Mouse (Mus musculus) midbrain, postnatal 0 days (tissue): Measurements from ENCODE around the gene Sec31b. TPM values are rescaled to one million over a fixed set of nuclear protein-coding genes. Genes with fewer than 3 reads are reported as not detected.

Experiments
- ATAC-seq: fragments of 200-750 bp; cut with Nextera tagmentation; 2 replicates; pipeline ENCODE4 v1.8.0; 2017; ENCODE audit warnings: moderate number of reproducible peaks, mild to moderate bottlenecking, moderate TSS enrichment, moderate library complexity; ENCODE audit not compliant: low FRiP score
- DNase-seq: peaks from one replicate; pipeline ENCODE4 v3.0.0-alpha.2; 2015; ENCODE audit warnings: low spot score
- H3K27ac ChIP-seq: fragments of 300-500 bp; sonication (generic); 2 replicates; pipeline ENCODE4 v1.5.1; 2014; ENCODE audit warnings: low read depth, mild to moderate bottlenecking, low read length, mixed read lengths
- H3K27me3 ChIP-seq: fragments of 300-500 bp; sonication (generic); 2 replicates; pipeline ENCODE4 v1.6.1; 2014; ENCODE audit warnings: low read length, control low read depth, mixed read lengths; ENCODE audit not compliant: insufficient read depth
- H3K36me3 ChIP-seq: fragments of 300-500 bp; sonication (generic); 2 replicates; pipeline ENCODE4 v1.6.1; 2014; ENCODE audit warnings: low read length, control low read depth, mixed read lengths; ENCODE audit not compliant: insufficient read depth
- H3K4me1 ChIP-seq: fragments of 300-500 bp; sonication (generic); 2 replicates; pipeline ENCODE4 v1.6.1; 2014; ENCODE audit warnings: mild to moderate bottlenecking, control low read depth, antibody characterized with exemption, low read length, mixed read lengths; ENCODE audit not compliant: insufficient read depth
- H3K4me2 ChIP-seq: fragments of 300-500 bp; sonication (generic); 2 replicates; pipeline ENCODE4 v1.6.1; 2014; ENCODE audit warnings: low read depth, mild to moderate bottlenecking, low read length, mixed read lengths; ENCODE audit not compliant: poor library complexity, severe bottlenecking
- H3K4me3 ChIP-seq: fragments of 300-500 bp; sonication (generic); 2 replicates; pipeline ENCODE4 v1.5.1; 2014; ENCODE audit warnings: low read depth, mild to moderate bottlenecking, low read length, moderate library complexity
- H3K9ac ChIP-seq: fragments of 300-500 bp; sonication (generic); replicated peaks from 2 replicates; pipeline ENCODE4 v1.6.1; 2014; ENCODE audit warnings: mild to moderate bottlenecking, low read length, moderate library complexity, mixed read lengths; ENCODE audit not compliant: poor library complexity, severe bottlenecking
- H3K9me3 ChIP-seq: fragments of 300-500 bp; sonication (generic); 2 replicates; pipeline ENCODE4 v1.6.1; 2016; ENCODE audit warnings: low read length, control low read depth
- CTCF ChIP-seq: IDR thresholded peaks from 2 replicates; pipeline ENCODE4 v1.5.1; 2016; ENCODE audit warnings: antibody characterized with exemption, mild to moderate bottlenecking
- WGBS: fragments of 180-500 bp; shearing (Covaris S2); extraction: QIAGEN DNeasy Blood & Tissue Kit; methylation state at CpG from one replicate; pipeline ENCODE4 v1.1.7; 2014; 5-methylcytosine and 5-hydroxymethylcytosine counted together
- polyA plus RNA-seq: library from polyadenylated mRNA; unstranded; fragments of >200 nt; fragmentation: Nextera tagmentation; extraction: Ambion mirVana; gene quantifications from 2 replicates; pipeline ENCODE4 v1.2.1, GENCODE M21; 2015
- total RNA-seq: library from RNA; depleted of rRNA; stranded (reverse); fragments of >200 nt; gene quantifications from 2 replicates; pipeline ENCODE4 v1.2.3, GENCODE M21; 2014

The Sec31b gene
- total and polyA plus RNA-seq, 2 experiments from 2014 or later, result 0.11 to 0.26 TPM

GRCm38 (mm10) chr19:44582638-44583309 lies 37.1 kb upstream of the Sec31b start:
- H3K36me3 ChIP-seq, result no peaks in the 10 kb centered on the region
- ATAC-seq (peak; percentile 77), DNase-seq (peak; percentile 90)
- no peak overlapping the region for H3K9ac ChIP-seq
- no peak overlapping the region for H3K4me2 ChIP-seq
- H3K4me1 ChIP-seq, result no peaks in the 10 kb centered on the region
- WGBS, result 31% methylated on average over 9 of the region's 9 CpGs
- H3K9me3 ChIP-seq, result no peaks in the 10 kb centered on the region
- H3K4me3 ChIP-seq, result no peak overlapping the region
- TF ChIP-seq CTCF, result peak; percentile 100
- no peak overlapping the region for H3K27ac ChIP-seq
- H3K27me3 ChIP-seq, result peaks cover 24% of the 10 kb centered on the region

GRCm38 (mm10) chr19:44582103-44582502 lies 36.4 kb upstream of the Sec31b start:
- H3K9ac ChIP-seq, result no peak overlapping the region
- H3K27me3 ChIP-seq, result peaks cover 24% of the 10 kb centered on the region
- no peaks in the 10 kb centered on the region for H3K4me1 ChIP-seq
- DNase-seq (no peak), ATAC-seq (no peak)
- H3K9me3 ChIP-seq, result no peaks in the 10 kb centered on the region
- H3K36me3 ChIP-seq, result no peaks in the 10 kb centered on the region
- H3K27ac ChIP-seq, result no peak overlapping the region
- no peak for TF ChIP-seq CTCF
- 69% methylated on average over 10 of the region's 10 CpGs for WGBS
- H3K4me2 ChIP-seq, result no peak overlapping the region
- H3K4me3 ChIP-seq, result no peak overlapping the region

GRCm38 (mm10) chr19:44578038-44578437 lies 32.4 kb upstream of the Sec31b start:
- Histone ChIP-seq H3K27ac (no peak overlapping the region), H3K9ac (no peak overlapping the region), H3K4me2 (no peak overlapping the region), H3K4me1 (no peaks in the 10 kb centered on the region), H3K36me3 (peaks cover 16% of the 10 kb centered on the region), H3K9me3 (no peaks in the 10 kb centered on the region), H3K4me3 (no peak overlapping the region), H3K27me3 (no peaks in the 10 kb centered on the region)
- TF ChIP-seq CTCF, result no peak
- no peak for DNase-seq
- no peak for ATAC-seq
- WGBS, result 71% methylated on average over 1 of the region's 1 CpGs

GRCm38 (mm10) chr19:44576275-44576674 lies 30.6 kb upstream of the Sec31b start:
- Histone ChIP-seq H3K4me3 (no peak overlapping the region), H3K4me2 (no peak overlapping the region), H3K36me3 (peaks cover 33% of the 10 kb centered on the region), H3K27ac (no peak overlapping the region), H3K9ac (no peak overlapping the region), H3K4me1 (no peaks in the 10 kb centered on the region), H3K27me3 (no peaks in the 10 kb centered on the region), H3K9me3 (no peaks in the 10 kb centered on the region)
- DNase-seq (no peak), ATAC-seq (no peak)
- TF ChIP-seq CTCF, result no peak
- 80% methylated on average over 7 of the region's 7 CpGs for WGBS

GRCm38 (mm10) chr19:44567763-44568162 lies 22.1 kb upstream of the Sec31b start:
- peaks cover 67% of the 10 kb centered on the region for H3K36me3 ChIP-seq
- no peaks in the 10 kb centered on the region for H3K27me3 ChIP-seq
- ATAC-seq (no peak), DNase-seq (no peak)
- peaks cover 10% of the 10 kb centered on the region for H3K4me1 ChIP-seq
- H3K4me3 ChIP-seq, result no peak overlapping the region
- no peak for TF ChIP-seq CTCF
- WGBS, result 89% methylated on average over 3 of the region's 3 CpGs
- H3K9ac ChIP-seq, result no peak overlapping the region
- no peaks in the 10 kb centered on the region for H3K9me3 ChIP-seq
- no peak overlapping the region for H3K27ac ChIP-seq
- H3K4me2 ChIP-seq, result no peak overlapping the region

- Histone ChIP-seq H3K4me2 (peak overlapping the region; percentile 76), H3K36me3 (peaks cover 31% of the 10 kb centered on the region), H3K9ac (no peak overlapping the region), H3K4me3 (no peak overlapping the region; the same call in 1 of the 2 replicates), H3K27ac (no peak overlapping the region), H3K27me3 (no peaks in the 10 kb centered on the region), H3K4me1 (peaks cover 10% of the 10 kb centered on the region), H3K9me3 (no peaks in the 10 kb centered on the region)
- 90% methylated on average over 14 of the region's 14 CpGs for WGBS
- peak; percentile 16; the same call in 1 of the 2 replicates for TF ChIP-seq CTCF
- DNase-seq, result no peak
- ATAC-seq, result no peak
Measured at GRCm38 (mm10) chr19:44564006-44564405, 18.3 kb upstream of the Sec31b start.
